Mouse (Mus musculus) kidney, embryonic 15.5 days (tissue): ENCODE measurements around the gene Phf23. TPM values are rescaled to one million over a fixed set of nuclear protein-coding genes. Genes with fewer than 3 reads are reported as not detected.
A peak's percentile ranks its signal among the peaks of the same experiment; 100 is the strongest.

ENCODE experiments used
- ATAC-seq: fragments of 200-750 bp; cut with Nextera tagmentation; replicated peaks from 2 replicates; pipeline ENCODE4 v1.8.0; 2017; ENCODE audit warnings: moderate TSS enrichment; ENCODE audit not compliant: low FRiP score
- H3K27ac ChIP-seq: fragments of 300-500 bp; sonication (generic); 2 replicates; pipeline ENCODE4 v1.5.1; 2015; ENCODE audit warnings: mild to moderate bottlenecking, inconsistent platforms
- H3K27me3 ChIP-seq: fragments of 300-500 bp; sonication (generic); 2 replicates; pipeline ENCODE4 v1.6.1; 2015; ENCODE audit warnings: inconsistent platforms
- H3K36me3 ChIP-seq: fragments of 300-500 bp; sonication (generic); 2 replicates; pipeline ENCODE4 v1.6.1; 2015; ENCODE audit warnings: inconsistent platforms
- H3K4me1 ChIP-seq: fragments of 300-500 bp; sonication (generic); 2 replicates; pipeline ENCODE4 v1.6.1; 2015; ENCODE audit warnings: inconsistent platforms
- H3K4me2 ChIP-seq: fragments of 300-500 bp; sonication (generic); 2 replicates; pipeline ENCODE4 v1.6.1; 2015; ENCODE audit warnings: moderate library complexity, mild to moderate bottlenecking, inconsistent platforms
- H3K4me3 ChIP-seq: fragments of 300-500 bp; sonication (generic); replicated peaks from 2 replicates; pipeline ENCODE4 v1.5.1; 2015; ENCODE audit warnings: mild to moderate bottlenecking, inconsistent platforms
- H3K9ac ChIP-seq: fragments of 300-500 bp; sonication (generic); 2 replicates; pipeline ENCODE4 v1.6.1; 2015; ENCODE audit warnings: mild to moderate bottlenecking, inconsistent platforms
- H3K9me3 ChIP-seq: fragments of 300-500 bp; sonication (generic); replicated peaks from 2 replicates; pipeline ENCODE4 v1.6.1; 2016; ENCODE audit warnings: inconsistent platforms
- WGBS: fragments of 180-500 bp; shearing (Covaris S2); methylation state at CpG from one replicate; pipeline ENCODE4 v1.1.7; 2015; ENCODE audit warnings: mixed read lengths; 5-methylcytosine and 5-hydroxymethylcytosine counted together
- polyA plus RNA-seq: library from polyadenylated mRNA; unstranded; fragments of >200 nt; fragmentation: Nextera tagmentation; extraction: Ambion mirVana; gene quantifications from 2 replicates; pipeline ENCODE4 v1.2.1, GENCODE M21; 2015

The Phf23 gene
- polyA plus RNA-seq, 1 experiment from 2014 or later = 78.8 TPM

DNA sequence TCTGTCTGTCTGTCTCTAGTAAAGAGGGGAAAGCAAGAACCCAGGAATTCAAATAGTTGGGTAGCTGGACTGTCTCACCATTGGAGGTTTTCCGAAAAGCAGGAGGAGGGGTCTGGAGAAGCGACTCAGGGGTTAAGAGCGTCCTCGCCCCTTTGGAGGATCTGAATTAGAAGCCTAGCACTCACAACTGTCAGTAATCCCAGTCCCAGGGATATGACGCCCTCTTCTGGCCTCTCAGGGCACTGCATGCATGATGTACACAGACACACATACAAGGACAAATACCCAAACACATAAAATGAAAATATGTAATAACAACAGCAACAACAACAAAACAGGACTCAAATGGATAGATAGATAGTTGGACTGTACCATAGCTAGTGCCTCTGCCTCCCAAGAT is 35.0 kb upstream of the Phf23 start:
- no peaks in the 10 kb centered on the region for H3K9me3 ChIP-seq
- no peak overlapping the region for H3K4me2 ChIP-seq
- H3K36me3 ChIP-seq = no peaks in the 10 kb centered on the region
- no peak overlapping the region for H3K4me3 ChIP-seq
- H3K4me1 ChIP-seq = peaks cover 6% of the 10 kb centered on the region
- WGBS = 40% methylated on average over 5 of the region's 5 CpGs
- H3K9ac ChIP-seq = no peak overlapping the region
- H3K27me3 ChIP-seq = peaks cover 54% of the 10 kb centered on the region
- no peak overlapping the region for H3K27ac ChIP-seq
- no peak for ATAC-seq

DNA sequence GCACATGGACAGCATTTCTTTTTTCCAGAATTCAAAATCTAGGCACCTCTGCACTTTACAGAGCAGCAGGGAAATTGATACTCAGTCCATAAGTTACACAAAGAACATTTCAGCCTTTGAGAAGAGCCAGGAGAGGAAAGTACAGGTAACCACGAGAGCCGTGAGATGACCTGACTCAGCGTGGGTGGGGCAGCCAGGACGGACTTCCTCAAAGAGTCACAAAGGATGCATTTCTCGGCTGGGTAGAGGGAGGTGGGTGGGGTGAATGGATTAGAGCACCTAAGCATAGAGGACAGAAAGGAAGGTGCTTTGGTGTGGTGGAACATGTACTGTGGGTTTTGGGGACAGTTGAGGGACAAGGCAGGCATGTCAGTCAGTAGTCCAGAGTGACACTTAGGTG is 33.7 kb upstream of the Phf23 start:
- H3K4me2 ChIP-seq = no peak overlapping the region
- H3K9ac ChIP-seq = no peak overlapping the region
- H3K36me3 ChIP-seq = no peaks in the 10 kb centered on the region
- H3K27me3 ChIP-seq = peaks cover 67% of the 10 kb centered on the region
- H3K27ac ChIP-seq = no peak overlapping the region
- WGBS = 36% methylated on average over 5 of the region's 5 CpGs
- H3K9me3 ChIP-seq = no peaks in the 10 kb centered on the region
- no peak for ATAC-seq
- peaks cover 17% of the 10 kb centered on the region for H3K4me1 ChIP-seq
- no peak overlapping the region for H3K4me3 ChIP-seq

DNA sequence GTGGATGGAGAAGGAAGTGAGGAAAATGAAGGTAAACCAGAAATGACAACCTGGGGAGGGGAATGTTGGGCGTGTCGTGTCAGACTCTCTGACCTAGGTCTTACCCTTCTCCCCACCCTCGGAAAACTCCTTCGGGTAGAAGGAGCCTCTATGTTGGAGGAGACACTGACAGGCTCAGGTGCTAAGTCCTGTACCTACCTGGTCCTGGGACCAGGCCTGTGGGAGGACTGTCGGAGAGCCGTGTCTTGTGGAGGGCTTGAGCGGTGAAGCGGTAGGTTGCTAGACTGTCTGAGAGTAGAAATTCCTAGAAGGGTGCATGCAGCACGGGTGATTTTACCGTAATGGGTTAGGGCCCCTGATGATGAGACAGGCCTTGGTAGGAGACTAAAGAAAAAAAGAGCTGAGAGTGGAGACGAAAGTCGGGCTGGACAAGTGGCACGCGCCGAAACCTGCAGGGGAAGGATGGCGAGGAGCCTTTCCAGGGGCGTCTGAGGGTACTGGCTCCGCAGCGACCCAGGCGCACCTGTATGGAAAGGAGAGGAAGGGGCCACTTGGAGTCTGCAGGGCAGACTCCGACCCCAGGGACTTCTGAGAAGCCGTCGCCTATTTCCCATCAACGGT is 30.8 kb upstream of the Phf23 start, which contains the start of gene Cldn7:
TSS of gene Cldn7 (plus strand) at position 130 of the 621 bp plus-strand sequence.
- no peak; the same call in 1 of the 2 replicates for ATAC-seq
- 7% methylated on average over 24 of the region's 24 CpGs for WGBS
- peaks cover 37% of the 10 kb centered on the region for H3K4me1 ChIP-seq
- H3K9me3 ChIP-seq = no peaks in the 10 kb centered on the region
- peak within 1 kb of the TSS; percentile 83 for H3K27ac ChIP-seq
- peak within 1 kb of the TSS; percentile 59 for H3K9ac ChIP-seq
- peak within 1 kb of the TSS; percentile 53 for H3K4me3 ChIP-seq
- peaks cover 78% of the 10 kb centered on the region for H3K27me3 ChIP-seq
- peak within 1 kb of the TSS; percentile 74 for H3K4me2 ChIP-seq
- peaks cover 24% of the 10 kb centered on the region for H3K36me3 ChIP-seq

DNA sequence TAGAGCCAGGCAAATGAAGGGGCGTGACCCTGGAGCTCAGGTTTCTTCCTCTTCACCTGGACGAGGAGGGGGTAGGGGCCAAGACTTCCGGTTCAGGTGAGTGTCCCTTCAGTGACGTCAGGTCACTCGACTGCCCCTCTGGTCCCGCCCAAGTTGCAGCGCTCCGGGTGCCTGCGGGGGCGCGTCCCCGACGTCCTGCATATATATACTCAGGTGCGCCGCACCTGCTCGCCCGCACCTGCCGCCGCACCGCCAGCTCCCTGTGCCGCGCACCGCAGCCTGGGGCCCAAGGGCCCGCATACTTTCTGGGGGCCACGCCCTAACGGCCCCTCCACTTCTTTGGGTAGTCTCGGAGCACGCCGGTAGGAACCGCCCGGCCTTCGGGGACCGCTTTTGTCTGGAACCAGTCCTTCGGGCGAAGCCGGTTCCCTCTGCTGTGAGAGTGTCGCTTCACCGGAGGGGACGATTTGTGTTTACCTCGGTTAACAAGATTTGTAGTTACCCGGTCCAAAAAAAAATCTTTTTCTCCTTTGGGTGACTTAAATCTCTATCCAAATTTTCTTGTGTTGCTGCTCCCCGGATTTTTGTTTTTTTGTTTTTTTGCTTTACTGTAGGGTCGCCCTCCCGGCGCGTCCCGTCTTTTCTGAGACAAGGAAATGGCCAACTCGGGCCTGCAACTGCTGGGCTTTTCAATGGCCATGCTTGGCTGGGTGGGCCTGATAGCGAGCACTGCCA is 30.1 kb upstream of the Phf23 start:
- WGBS = 2% methylated on average over 49 of the region's 49 CpGs

DNA sequence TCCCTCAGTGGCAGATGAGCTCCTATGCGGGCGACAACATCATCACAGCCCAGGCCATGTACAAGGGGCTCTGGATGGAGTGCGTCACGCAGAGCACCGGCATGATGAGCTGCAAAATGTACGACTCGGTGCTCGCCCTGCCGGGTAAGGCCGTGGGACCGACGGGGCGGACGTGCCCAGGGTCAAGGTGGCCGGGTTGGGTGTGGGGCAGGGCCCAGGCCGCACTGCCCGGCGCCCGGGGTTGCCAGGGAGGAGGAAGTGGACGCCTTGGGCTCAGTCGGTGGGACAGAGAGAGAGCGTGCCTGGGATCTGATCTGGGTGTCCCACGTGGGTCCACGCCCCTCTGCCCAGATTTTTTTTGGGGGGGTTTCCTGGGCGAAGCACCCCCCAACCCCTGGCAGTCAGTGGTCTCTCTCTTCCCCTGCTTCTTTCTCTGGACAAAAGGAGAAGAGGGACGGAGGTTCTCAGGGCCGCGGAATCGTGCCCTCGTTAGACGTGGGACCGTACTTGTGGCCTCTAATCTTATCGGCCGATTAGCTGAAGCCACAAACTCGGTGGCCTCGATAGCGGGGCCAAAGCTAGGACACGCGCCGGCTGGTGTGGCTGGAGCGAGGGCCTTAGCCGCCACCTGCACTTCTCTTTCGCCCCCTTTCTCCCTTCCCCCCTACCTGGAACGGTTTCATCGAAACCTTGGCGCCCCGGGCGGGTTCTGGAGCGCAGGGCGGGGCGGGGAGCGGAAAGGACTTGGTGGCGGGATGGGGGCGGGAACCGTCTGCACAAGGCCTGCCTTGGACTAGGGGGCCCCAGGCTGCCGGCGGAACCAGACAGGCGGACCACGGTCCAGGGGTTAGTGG is 29.3 kb upstream of the Phf23 start:
- Histone ChIP-seq H3K27me3 (peaks cover 67% of the 10 kb centered on the region), H3K9ac (peak overlapping the region; percentile 59), H3K4me2 (peak overlapping the region; percentile 74), H3K27ac (peak overlapping the region; percentile 83), H3K9me3 (no peaks in the 10 kb centered on the region), H3K4me3 (peak overlapping the region; percentile 53), H3K4me1 (peaks cover 46% of the 10 kb centered on the region), H3K36me3 (peaks cover 36% of the 10 kb centered on the region)
- 1% methylated on average over 56 of the region's 59 CpGs for WGBS
- ATAC-seq = peak; percentile 61

More for the DNA sequence above, 30.1 kb upstream of the Phf23 start:
- Histone ChIP-seq H3K4me1 (peaks cover 44% of the 10 kb centered on the region), H3K4me3 (peak overlapping the region; percentile 53), H3K4me2 (peak overlapping the region; percentile 74), H3K36me3 (peaks cover 31% of the 10 kb centered on the region), H3K9ac (peak overlapping the region; percentile 59), H3K27me3 (peaks cover 75% of the 10 kb centered on the region), H3K27ac (peak overlapping the region; percentile 83), H3K9me3 (no peaks in the 10 kb centered on the region)
- ATAC-seq = peak; percentile 49; the same call in 1 of the 2 replicates

DNA sequence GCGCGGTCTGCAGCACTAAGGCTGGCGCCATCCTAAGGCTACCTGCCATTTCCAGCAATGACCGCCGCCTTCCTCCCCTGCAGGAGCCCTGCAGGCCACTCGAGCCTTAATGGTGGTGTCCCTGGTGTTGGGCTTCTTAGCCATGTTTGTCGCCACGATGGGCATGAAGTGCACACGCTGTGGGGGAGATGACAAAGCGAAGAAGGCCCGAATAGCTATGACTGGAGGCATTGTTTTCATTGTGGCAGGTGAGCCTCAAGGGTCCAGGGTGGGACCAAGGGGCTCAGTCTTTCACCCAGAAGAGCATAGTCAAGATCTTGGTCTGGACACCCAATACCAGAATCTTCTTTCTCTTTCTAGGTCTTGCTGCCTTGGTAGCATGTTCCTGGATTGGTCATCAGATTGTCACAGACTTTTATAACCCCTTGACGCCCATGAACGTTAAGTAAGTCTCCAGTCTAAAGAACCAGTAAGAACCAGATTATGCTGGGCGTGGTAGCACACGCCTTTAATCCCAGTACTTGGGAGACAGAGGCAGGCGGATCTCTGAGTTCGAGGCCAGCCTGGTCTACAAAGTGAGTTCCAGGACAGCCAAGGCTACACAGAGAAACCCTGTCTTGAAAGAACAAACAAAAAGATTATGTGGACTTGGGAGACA is 28.6 kb upstream of the Phf23 start:
- Histone ChIP-seq H3K4me1 (peaks cover 46% of the 10 kb centered on the region), H3K27me3 (peaks cover 60% of the 10 kb centered on the region), H3K27ac (peak overlapping the region; percentile 83), H3K4me3 (peak overlapping the region; percentile 53), H3K9ac (peak overlapping the region; percentile 59), H3K9me3 (no peaks in the 10 kb centered on the region), H3K4me2 (peak overlapping the region; percentile 74), H3K36me3 (peaks cover 44% of the 10 kb centered on the region)
- WGBS = 34% methylated on average over 17 of the region's 17 CpGs
- ATAC-seq = no peak

DNA sequence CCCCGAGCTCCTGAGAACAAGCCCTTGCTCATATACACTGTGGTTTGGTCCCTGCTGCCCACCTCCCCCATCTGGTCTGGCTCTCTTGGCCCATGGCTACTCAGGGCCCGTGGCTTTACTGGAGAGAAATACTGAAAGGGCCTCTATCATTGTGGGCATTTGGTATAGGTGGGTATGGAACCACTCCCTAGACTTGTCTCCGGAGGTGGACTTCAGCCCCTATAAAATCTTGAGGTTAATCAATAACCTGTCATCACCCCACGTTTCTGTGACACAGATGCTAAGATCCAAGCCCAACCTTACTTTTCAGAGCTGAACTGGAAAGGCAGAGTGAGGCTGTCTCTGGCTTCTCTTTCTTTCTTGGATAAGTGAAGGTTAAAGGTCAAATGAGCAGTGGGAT is 26.8 kb upstream of the Phf23 start:
- peaks cover 62% of the 10 kb centered on the region for H3K36me3 ChIP-seq
- H3K4me2 ChIP-seq = no peak overlapping the region
- no peak overlapping the region for H3K4me3 ChIP-seq
- no peaks in the 10 kb centered on the region for H3K9me3 ChIP-seq
- H3K27ac ChIP-seq = peak overlapping the region; percentile 72
- peaks cover 42% of the 10 kb centered on the region for H3K27me3 ChIP-seq
- no peak overlapping the region for H3K9ac ChIP-seq
- ATAC-seq = no peak
- WGBS = 82% methylated on average over 4 of the region's 4 CpGs
- peaks cover 46% of the 10 kb centered on the region for H3K4me1 ChIP-seq

DNA sequence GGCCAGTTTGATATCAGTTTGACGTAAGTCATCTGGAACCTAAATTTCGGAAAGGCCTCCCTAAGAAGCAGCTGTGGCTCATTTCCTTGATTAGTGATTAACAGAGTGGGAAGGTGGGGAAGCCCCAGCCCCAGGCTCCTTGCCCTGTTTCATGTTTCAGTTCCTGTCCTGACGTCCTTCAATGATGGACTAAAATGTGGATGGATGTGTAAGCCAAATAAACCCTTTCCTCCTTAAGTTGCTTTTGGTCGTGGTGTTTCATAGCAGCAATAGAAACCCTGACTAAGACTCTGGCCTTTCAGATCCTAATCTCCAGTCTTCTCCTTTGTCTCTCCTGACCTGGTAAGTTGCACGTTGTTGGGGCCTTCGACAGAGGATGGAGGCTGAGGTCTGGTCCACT is 25.4 kb upstream of the Phf23 start:
- 60% methylated on average over 6 of the region's 6 CpGs for WGBS
- ATAC-seq = no peak
- Histone ChIP-seq H3K27me3 (peaks cover 28% of the 10 kb centered on the region), H3K9me3 (no peaks in the 10 kb centered on the region), H3K27ac (peak overlapping the region; percentile 45), H3K4me3 (no peak overlapping the region), H3K4me1 (peaks cover 44% of the 10 kb centered on the region), H3K36me3 (peaks cover 76% of the 10 kb centered on the region), H3K9ac (no peak overlapping the region), H3K4me2 (no peak overlapping the region)

DNA sequence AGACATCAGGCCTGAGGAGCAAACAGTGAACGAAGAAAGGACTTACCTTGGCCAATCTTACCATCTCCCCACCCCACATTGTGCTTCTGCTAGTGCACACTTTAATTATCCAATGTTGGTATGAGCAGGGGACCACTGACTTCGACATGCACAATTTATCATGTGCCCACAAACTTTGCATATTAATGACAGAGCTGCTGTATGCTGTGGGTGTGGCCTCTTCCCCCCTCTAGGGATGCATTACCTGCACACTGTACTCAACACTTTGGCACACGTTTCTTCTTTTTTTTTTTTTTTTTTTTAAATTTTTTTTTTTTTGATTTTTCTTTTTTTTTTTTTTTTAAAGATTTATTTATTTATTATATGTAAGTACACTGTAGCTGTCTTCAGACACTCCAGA is 24.8 kb upstream of the Phf23 start:
- H3K4me2 ChIP-seq = no peak overlapping the region
- ATAC-seq = no peak
- peak overlapping the region; percentile 45 for H3K27ac ChIP-seq
- H3K9me3 ChIP-seq = no peaks in the 10 kb centered on the region
- H3K4me1 ChIP-seq = peaks cover 39% of the 10 kb centered on the region
- H3K36me3 ChIP-seq = peaks cover 82% of the 10 kb centered on the region
- H3K27me3 ChIP-seq = peaks cover 22% of the 10 kb centered on the region
- 77% methylated on average over 3 of the region's 3 CpGs for WGBS
- H3K4me3 ChIP-seq = no peak overlapping the region
- no peak overlapping the region for H3K9ac ChIP-seq

DNA sequence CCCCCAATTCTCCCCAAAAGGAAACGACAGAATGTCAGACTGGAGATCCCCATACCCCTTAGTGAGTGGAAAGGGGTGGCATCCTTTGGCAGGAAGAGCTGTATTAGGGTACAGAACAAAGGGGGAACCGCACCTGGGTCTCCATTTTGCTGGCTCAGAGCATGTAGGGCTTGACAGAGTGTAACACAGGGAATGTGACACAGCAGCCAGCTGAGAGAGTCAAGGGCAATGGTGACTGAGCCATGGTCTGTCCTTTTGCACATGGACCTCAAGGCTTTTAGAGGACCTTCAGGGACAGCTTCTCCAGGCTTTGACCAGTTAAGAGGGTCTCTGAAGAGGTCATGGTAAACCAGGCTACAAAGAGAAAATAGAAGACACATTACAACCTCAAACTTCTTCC is 20.7 kb upstream of the Phf23 start:
- H3K27me3 ChIP-seq = no peaks in the 10 kb centered on the region

DNA sequence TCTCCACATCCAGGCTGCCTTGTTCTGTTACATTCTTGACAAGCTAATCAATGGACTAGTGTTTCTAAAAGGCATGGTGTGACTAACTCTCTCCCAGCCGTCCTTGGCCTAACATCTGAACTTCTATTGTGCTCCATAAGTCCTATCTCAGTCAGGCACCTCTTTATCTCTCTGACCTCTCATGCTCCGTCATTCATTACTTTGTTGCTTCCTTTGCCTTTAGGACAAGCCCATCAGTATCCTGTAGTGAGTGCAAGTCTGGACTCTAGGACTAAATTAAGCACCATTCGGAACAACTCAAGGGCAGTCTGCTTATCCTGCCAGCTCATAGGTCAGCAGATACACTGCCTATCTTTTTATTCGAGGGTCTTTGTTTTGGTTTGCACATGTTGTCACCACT is 19.3 kb upstream of the Phf23 start:
- WGBS = 91% methylated on average over 4 of the region's 4 CpGs

More for the DNA sequence above, 20.7 kb upstream of the Phf23 start:
- no peak overlapping the region for H3K27ac ChIP-seq
- ATAC-seq = no peak
- H3K36me3 ChIP-seq = peaks cover 87% of the 10 kb centered on the region
- H3K9me3 ChIP-seq = no peaks in the 10 kb centered on the region
- no peak overlapping the region for H3K9ac ChIP-seq
- no peak overlapping the region for H3K4me2 ChIP-seq
- H3K4me3 ChIP-seq = no peak overlapping the region
- peaks cover 18% of the 10 kb centered on the region for H3K4me1 ChIP-seq
- 94% methylated on average over 2 of the region's 2 CpGs for WGBS

More for the DNA sequence above, 19.3 kb upstream of the Phf23 start:
- Histone ChIP-seq H3K9ac (no peak overlapping the region), H3K9me3 (no peaks in the 10 kb centered on the region), H3K27ac (no peak overlapping the region), H3K36me3 (peaks cover 76% of the 10 kb centered on the region), H3K4me3 (no peak overlapping the region), H3K4me1 (peaks cover 11% of the 10 kb centered on the region), H3K27me3 (no peaks in the 10 kb centered on the region), H3K4me2 (no peak overlapping the region)
- ATAC-seq = no peak
